Mouse (Mus musculus) kidney, embryonic 15.5 days (tissue): ENCODE results near the gene Igfbp6. TPM values are rescaled to one million over a fixed set of nuclear protein-coding genes. Genes with fewer than 3 reads are reported as not detected.

Source experiments
- ATAC-seq: fragments of 200-750 bp; cut with Nextera tagmentation; replicated peaks from 2 replicates; pipeline ENCODE4 v1.8.0; 2017; ENCODE audit warnings: moderate TSS enrichment; ENCODE audit not compliant: low FRiP score
- H3K27ac ChIP-seq: fragments of 300-500 bp; sonication (generic); 2 replicates; pipeline ENCODE4 v1.5.1; 2015; ENCODE audit warnings: mild to moderate bottlenecking, inconsistent platforms
- H3K27me3 ChIP-seq: fragments of 300-500 bp; sonication (generic); 2 replicates; pipeline ENCODE4 v1.6.1; 2015; ENCODE audit warnings: inconsistent platforms
- H3K36me3 ChIP-seq: fragments of 300-500 bp; sonication (generic); 2 replicates; pipeline ENCODE4 v1.6.1; 2015; ENCODE audit warnings: inconsistent platforms
- H3K4me1 ChIP-seq: fragments of 300-500 bp; sonication (generic); 2 replicates; pipeline ENCODE4 v1.6.1; 2015; ENCODE audit warnings: inconsistent platforms
- H3K4me2 ChIP-seq: fragments of 300-500 bp; sonication (generic); 2 replicates; pipeline ENCODE4 v1.6.1; 2015; ENCODE audit warnings: moderate library complexity, mild to moderate bottlenecking, inconsistent platforms
- H3K4me3 ChIP-seq: fragments of 300-500 bp; sonication (generic); replicated peaks from 2 replicates; pipeline ENCODE4 v1.5.1; 2015; ENCODE audit warnings: mild to moderate bottlenecking, inconsistent platforms
- H3K9ac ChIP-seq: fragments of 300-500 bp; sonication (generic); 2 replicates; pipeline ENCODE4 v1.6.1; 2015; ENCODE audit warnings: mild to moderate bottlenecking, inconsistent platforms
- H3K9me3 ChIP-seq: fragments of 300-500 bp; sonication (generic); replicated peaks from 2 replicates; pipeline ENCODE4 v1.6.1; 2016; ENCODE audit warnings: inconsistent platforms
- WGBS: fragments of 180-500 bp; shearing (Covaris S2); methylation state at CpG from one replicate; pipeline ENCODE4 v1.1.7; 2015; ENCODE audit warnings: mixed read lengths; 5-methylcytosine and 5-hydroxymethylcytosine counted together
- polyA plus RNA-seq: library from polyadenylated mRNA; unstranded; fragments of >200 nt; fragmentation: Nextera tagmentation; extraction: Ambion mirVana; gene quantifications from 2 replicates; pipeline ENCODE4 v1.2.1, GENCODE M21; 2015

Igfbp6 gene
- polyA plus RNA-seq, 1 experiment from 2014 or later: 33.6 TPM

DNA sequence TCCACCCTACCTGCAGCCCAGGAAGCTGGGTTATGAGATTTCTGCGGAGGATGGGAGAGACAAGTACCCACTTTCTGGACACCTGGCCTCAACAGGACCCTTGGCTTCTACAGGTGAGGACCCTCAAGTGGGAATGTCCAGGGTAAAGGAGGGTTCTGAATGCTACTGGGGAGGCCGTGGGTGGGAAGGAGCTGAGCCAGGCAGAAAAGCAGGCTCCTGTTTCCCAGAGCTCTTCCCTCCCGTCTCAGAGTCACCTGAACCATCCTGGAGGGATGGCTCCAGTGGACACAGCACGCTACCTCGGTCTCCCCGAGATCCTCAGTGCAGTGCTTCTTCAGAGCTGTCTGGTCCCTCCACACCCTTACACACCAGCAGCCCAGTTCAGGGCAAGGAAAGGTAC is 32.0 kb upstream of the Igfbp6 start:
- Histone ChIP-seq H3K9ac (no peak overlapping the region), H3K9me3 (no peaks in the 10 kb centered on the region), H3K27ac (no peak overlapping the region), H3K4me2 (no peak overlapping the region), H3K4me1 (peaks cover 48% of the 10 kb centered on the region), H3K4me3 (no peak overlapping the region), H3K27me3 (no peaks in the 10 kb centered on the region), H3K36me3 (peaks cover 100% of the 10 kb centered on the region)
- 89% methylated on average over 6 of the region's 6 CpGs for WGBS
- ATAC-seq: no peak

GRCm38 (mm10) chr15:102112827-102113226 is 31.3 kb upstream of the Igfbp6 start:
- ATAC-seq: no peak
- Histone ChIP-seq H3K27ac (no peak overlapping the region), H3K4me3 (no peak overlapping the region), H3K4me2 (no peak overlapping the region), H3K4me1 (peaks cover 42% of the 10 kb centered on the region), H3K9me3 (no peaks in the 10 kb centered on the region), H3K9ac (no peak overlapping the region), H3K27me3 (no peaks in the 10 kb centered on the region), H3K36me3 (peaks cover 100% of the 10 kb centered on the region)
- WGBS: 71% methylated on average over 8 of the region's 8 CpGs

DNA sequence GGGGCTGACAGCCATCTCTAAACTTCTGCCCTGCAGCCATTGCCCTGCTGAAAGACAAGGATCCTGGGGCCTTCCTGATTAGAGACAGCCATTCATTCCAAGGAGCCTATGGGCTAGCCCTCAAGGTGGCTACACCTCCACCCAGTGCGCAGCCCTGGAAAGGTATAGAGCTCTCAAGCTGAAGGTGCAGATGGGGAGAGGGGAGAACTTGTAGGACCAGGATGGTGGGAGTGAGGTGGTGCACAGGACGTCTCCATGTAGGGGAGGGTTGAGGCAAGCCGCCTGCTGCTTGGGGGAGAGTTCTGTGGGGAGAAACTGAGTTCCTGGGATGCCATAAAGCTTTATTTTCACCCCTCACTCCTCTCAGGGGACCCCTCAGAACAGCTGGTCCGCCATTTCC is 30.5 kb upstream of the Igfbp6 start:
- H3K27ac ChIP-seq: 0 out of 2 replicates have a peak overlapping the region, but pooled peaks have one; percentile 9
- 81% methylated on average over 4 of the region's 4 CpGs for WGBS
- H3K4me2 ChIP-seq: no peak overlapping the region
- 0 out of 2 replicates have a peak overlapping the region, but pooled peaks have one; percentile 4 for H3K9ac ChIP-seq
- H3K9me3 ChIP-seq: no peaks in the 10 kb centered on the region
- H3K27me3 ChIP-seq: no peaks in the 10 kb centered on the region
- H3K36me3 ChIP-seq: peaks cover 100% of the 10 kb centered on the region
- H3K4me1 ChIP-seq: peaks cover 40% of the 10 kb centered on the region
- ATAC-seq: no peak
- no peak overlapping the region for H3K4me3 ChIP-seq

- Histone ChIP-seq H3K4me2 (no peak overlapping the region), H3K9me3 (no peaks in the 10 kb centered on the region), H3K9ac (no peak overlapping the region), H3K4me3 (no peak overlapping the region), H3K4me1 (peaks cover 30% of the 10 kb centered on the region), H3K27me3 (no peaks in the 10 kb centered on the region), H3K27ac (no peak overlapping the region), H3K36me3 (peaks cover 100% of the 10 kb centered on the region)
- 84% methylated on average over 7 of the region's 7 CpGs for WGBS
- no peak for ATAC-seq
Observed at GRCm38 (mm10) chr15:102114651-102115260, 29.4 kb upstream of the Igfbp6 start.

DNA sequence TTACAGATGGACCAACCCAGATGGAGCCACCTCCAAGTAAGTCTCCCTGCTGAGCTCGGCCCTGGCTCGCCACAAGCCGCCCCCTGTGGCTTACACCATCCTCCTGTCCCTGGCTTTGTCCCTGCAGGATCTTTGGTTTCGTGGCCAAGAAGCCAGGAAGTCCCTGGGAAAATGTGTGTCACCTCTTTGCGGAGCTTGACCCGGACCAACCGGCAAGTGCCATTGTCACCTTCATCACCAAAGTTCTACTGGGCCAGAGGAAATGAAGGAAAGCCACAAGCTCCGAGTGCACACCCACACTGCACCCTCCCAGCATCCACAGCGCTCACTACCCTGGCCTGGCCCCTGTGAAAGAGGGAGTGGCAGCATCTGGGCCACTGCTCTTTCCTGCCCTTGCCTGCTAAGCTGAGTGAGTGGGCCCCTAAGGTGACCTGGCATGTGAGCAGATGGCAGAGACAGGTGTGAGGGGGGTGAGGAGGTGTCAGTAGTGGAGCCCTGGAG is 28.4 kb upstream of the Igfbp6 start:
- peaks cover 21% of the 10 kb centered on the region for H3K4me1 ChIP-seq
- no peaks in the 10 kb centered on the region for H3K9me3 ChIP-seq
- H3K9ac ChIP-seq: no peak overlapping the region
- H3K27me3 ChIP-seq: no peaks in the 10 kb centered on the region
- H3K27ac ChIP-seq: no peak overlapping the region
- 74% methylated on average over 9 of the region's 9 CpGs for WGBS
- H3K4me2 ChIP-seq: no peak overlapping the region
- peaks cover 99% of the 10 kb centered on the region for H3K36me3 ChIP-seq
- no peak overlapping the region for H3K4me3 ChIP-seq
- no peak for ATAC-seq

- WGBS: 71% methylated on average over 11 of the region's 11 CpGs
- no peak overlapping the region for H3K9ac ChIP-seq
- ATAC-seq: no peak
- no peak overlapping the region for H3K4me3 ChIP-seq
- no peaks in the 10 kb centered on the region for H3K9me3 ChIP-seq
- 0 out of 2 replicates have a peak overlapping the region, but pooled peaks have one; percentile 45 for H3K27ac ChIP-seq
- H3K4me1 ChIP-seq: peaks cover 10% of the 10 kb centered on the region; the same call in 1 of the 2 replicates
- peaks cover 99% of the 10 kb centered on the region for H3K36me3 ChIP-seq
- H3K27me3 ChIP-seq: no peaks in the 10 kb centered on the region
- no peak overlapping the region for H3K4me2 ChIP-seq
Observed at GRCm38 (mm10) chr15:102116753-102117415, 27.3 kb upstream of the Igfbp6 start.

DNA sequence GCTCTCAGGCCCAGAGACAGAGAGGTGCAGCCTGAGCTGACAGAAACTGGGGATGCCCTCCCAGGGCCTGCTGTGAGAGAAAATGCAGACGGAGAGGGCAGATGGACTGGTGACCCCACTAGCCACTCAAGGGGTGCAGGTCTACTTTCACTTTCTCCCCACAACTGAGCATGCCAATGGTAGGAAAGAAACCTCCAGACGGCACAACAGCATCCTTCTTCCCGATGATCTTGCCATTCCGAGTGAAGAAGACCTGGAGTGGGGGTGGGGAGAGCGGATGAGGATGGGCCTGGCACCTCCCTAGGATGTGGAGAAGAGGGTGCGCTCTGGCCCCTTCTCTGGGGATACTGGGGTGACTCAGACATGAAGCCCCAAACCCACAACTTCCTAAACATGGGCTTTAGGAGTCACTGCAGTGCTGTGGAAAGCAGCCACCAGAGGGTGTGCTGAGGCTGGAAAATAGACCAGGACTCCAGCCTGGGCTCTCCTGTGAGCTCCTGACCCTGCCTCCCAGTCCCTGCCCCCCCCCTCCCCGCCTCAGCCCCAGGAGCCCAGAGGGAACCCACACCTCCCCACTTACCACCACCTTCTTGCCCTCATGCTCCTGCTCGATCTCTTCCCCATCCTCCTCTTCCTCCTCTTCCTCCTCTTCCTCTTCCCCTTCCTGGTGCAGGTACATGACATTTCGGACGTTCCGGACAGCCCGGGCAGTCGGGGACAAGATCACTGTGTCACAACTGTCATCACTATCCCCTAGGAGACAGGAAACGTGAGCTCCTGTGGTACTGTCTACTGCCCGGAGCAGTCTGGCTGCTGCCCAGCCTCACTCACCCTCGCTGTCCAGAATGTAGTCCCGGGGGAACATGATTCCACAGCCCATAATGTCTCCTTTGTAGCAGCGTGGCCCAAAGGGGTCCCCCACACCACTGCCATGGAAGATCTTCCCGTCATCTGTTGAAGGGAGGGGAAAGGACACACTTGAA is 26.4 kb upstream of the Igfbp6 start:
- Histone ChIP-seq H3K9ac (no peak overlapping the region), H3K27ac (peak overlapping the region; percentile 45; the same call in 1 of the 2 replicates), H3K27me3 (no peaks in the 10 kb centered on the region), H3K36me3 (peaks cover 99% of the 10 kb centered on the region), H3K4me1 (peaks cover 10% of the 10 kb centered on the region; the same call in 1 of the 2 replicates), H3K9me3 (no peaks in the 10 kb centered on the region), H3K4me3 (no peak overlapping the region), H3K4me2 (no peak overlapping the region)
- ATAC-seq: peak; percentile 52; the same call in 1 of the 2 replicates
- WGBS: 61% methylated on average over 19 of the region's 19 CpGs

DNA sequence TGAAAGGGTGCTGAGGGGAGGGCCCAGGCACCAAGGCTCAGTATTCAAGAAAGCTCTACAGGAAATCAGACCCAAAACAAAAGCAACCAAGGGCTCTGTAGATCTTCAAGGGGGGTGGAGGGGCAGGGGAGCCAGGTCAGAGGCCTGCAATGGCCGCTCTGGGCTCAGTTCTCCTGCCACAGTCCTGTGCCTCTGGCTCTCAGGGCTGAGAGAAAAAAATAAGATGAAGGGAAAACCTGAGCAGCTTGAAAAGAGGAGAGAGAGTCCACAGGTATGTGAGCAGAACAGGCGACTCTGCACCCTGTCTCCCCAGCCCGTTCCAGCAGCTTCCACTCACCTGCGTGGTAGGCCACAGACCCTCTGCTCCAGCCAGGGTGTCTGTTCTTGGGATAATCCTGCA is 25.6 kb upstream of the Igfbp6 start:
- H3K4me2 ChIP-seq: no peak overlapping the region
- no peak for ATAC-seq
- 0 out of 2 replicates have a peak, but pooled peaks cover 7% of the 10 kb centered on the region for H3K4me1 ChIP-seq
- no peaks in the 10 kb centered on the region for H3K27me3 ChIP-seq
- H3K36me3 ChIP-seq: peaks cover 95% of the 10 kb centered on the region
- 0 out of 2 replicates have a peak overlapping the region, but pooled peaks have one; percentile 45 for H3K27ac ChIP-seq
- WGBS: 89% methylated on average over 4 of the region's 4 CpGs
- H3K9ac ChIP-seq: no peak overlapping the region
- H3K4me3 ChIP-seq: no peak overlapping the region
- H3K9me3 ChIP-seq: no peaks in the 10 kb centered on the region

- no peak overlapping the region for H3K4me2 ChIP-seq
- ATAC-seq: no peak
- H3K4me1 ChIP-seq: 0 out of 2 replicates have a peak, but pooled peaks cover 7% of the 10 kb centered on the region
- WGBS: 71% methylated on average over 8 of the region's 8 CpGs
- H3K27ac ChIP-seq: no peak overlapping the region
- H3K36me3 ChIP-seq: peaks cover 90% of the 10 kb centered on the region
- no peaks in the 10 kb centered on the region for H3K9me3 ChIP-seq
- no peak overlapping the region for H3K9ac ChIP-seq
- H3K4me3 ChIP-seq: no peak overlapping the region
- H3K27me3 ChIP-seq: no peaks in the 10 kb centered on the region
Observed at GRCm38 (mm10) chr15:102119121-102119830, 24.9 kb upstream of the Igfbp6 start.

- H3K4me2 ChIP-seq: no peak overlapping the region
- ATAC-seq: no peak
- no peak overlapping the region for H3K9ac ChIP-seq
- peaks cover 90% of the 10 kb centered on the region for H3K36me3 ChIP-seq
- no peak overlapping the region for H3K4me3 ChIP-seq
- 0 out of 2 replicates have a peak, but pooled peaks cover 7% of the 10 kb centered on the region for H3K4me1 ChIP-seq
- no peak overlapping the region for H3K27ac ChIP-seq
- 89% methylated on average over 2 of the region's 2 CpGs for WGBS
- H3K27me3 ChIP-seq: no peaks in the 10 kb centered on the region
- no peaks in the 10 kb centered on the region for H3K9me3 ChIP-seq
Observed at GRCm38 (mm10) chr15:102119831-102120170, 24.4 kb upstream of the Igfbp6 start.

GRCm38 (mm10) chr15:102120530-102120929 is 23.6 kb upstream of the Igfbp6 start:
- 0 out of 2 replicates have a peak, but pooled peaks cover 7% of the 10 kb centered on the region for H3K4me1 ChIP-seq
- H3K4me3 ChIP-seq: no peak overlapping the region
- H3K27ac ChIP-seq: no peak overlapping the region
- peaks cover 90% of the 10 kb centered on the region for H3K36me3 ChIP-seq
- no peak overlapping the region for H3K9ac ChIP-seq
- no peak overlapping the region for H3K4me2 ChIP-seq
- WGBS: 80% methylated on average over 5 of the region's 5 CpGs
- ATAC-seq: no peak
- no peaks in the 10 kb centered on the region for H3K9me3 ChIP-seq
- no peaks in the 10 kb centered on the region for H3K27me3 ChIP-seq
